16 mouse cellular contexts compared by ENCODE assay signal in the genomic region with DNA sequence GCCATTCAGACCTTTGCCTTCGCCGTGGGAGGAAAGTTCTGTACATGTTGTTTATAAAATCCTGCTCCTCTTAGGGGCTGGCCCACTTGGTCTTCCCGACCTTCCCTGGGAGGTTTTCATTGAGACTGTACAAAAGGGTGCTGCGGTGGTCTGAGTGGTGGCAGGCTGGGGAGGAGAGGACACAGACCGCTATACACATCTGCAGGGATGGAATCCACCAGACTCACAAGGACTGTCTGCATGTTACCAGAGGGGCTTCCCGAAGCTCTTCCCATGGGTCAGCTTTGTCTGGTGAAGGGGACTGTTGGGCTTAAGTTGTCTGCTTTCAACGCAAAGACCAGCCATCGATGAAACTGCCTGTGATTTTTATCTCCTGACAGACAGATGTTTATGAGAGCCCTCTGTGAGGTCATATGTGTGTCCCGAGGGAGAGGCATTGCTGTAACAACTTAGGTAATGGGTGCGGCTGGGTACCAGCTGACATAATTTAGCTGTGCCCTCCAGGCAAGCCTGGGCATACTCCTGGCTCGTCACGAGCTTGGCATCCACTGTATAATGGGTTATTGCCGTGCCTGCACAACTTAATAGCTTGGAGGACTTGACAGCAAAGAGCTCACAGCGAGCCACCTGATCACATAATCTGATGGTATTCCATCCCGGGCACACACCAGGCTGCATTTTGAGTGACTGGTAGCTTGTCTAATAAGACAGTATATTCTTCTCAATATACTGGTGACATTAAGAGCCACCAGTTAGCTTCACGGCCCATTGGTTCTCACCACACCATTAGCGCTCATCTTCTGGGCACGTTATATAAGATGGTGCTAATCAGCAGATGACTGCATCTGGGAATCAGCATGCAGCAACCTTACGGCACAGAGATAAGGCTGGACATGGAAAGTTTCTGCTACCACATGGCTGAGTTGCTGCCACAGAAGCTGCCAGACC.
DNase-seq lines count a peak whose midpoint lies in the region; ATAC-seq and TF ChIP-seq lines count a peak whose summit lies in the region.
"Had no signal": no experiment of that assay in that cellular context is flagged by ENCODE, and none has a peak within 500 bp of the region (broad histone marks: within the 10 kb centered on the region; RNA-seq: fewer than 3 reads in every experiment).

No protein-coding gene starts in this region.

- no peaks in the 10 kb centered on the region for H3K9me3 ChIP-seq in hindbrain, embryonic 13.5 days
- no peaks in the 10 kb centered on the region for H3K9me3 ChIP-seq in kidney, embryonic 14.5 days (ENCODE audit: control insufficient read depth, low read length)
- no peaks in the 10 kb centered on the region for H3K9me3 ChIP-seq in neural tube, embryonic 13.5 days
- H3K9me3 ChIP-seq: intestine, embryonic 15.5 days; limb, embryonic 13.5 days; stomach, embryonic 15.5 days had no signal

- H3K79me2 ChIP-seq in heart, adult 2 months (replicated peaks; ENCODE audit: control insufficient read depth, insufficient read depth, low read length), result no peaks in the 10 kb centered on the region

- H3K9ac ChIP-seq in hindbrain, embryonic 13.5 days, result no peak overlapping the region
- H3K9ac ChIP-seq in kidney, embryonic 14.5 days (ENCODE audit: low read depth, low read length), result no peak overlapping the region
- no peak overlapping the region for H3K9ac ChIP-seq in neural tube, embryonic 13.5 days
- H3K9ac ChIP-seq in heart, adult 2 months (ENCODE audit: low read depth, low read length), result no peak overlapping the region
- H3K9ac ChIP-seq: intestine, embryonic 15.5 days; limb, embryonic 13.5 days; stomach, embryonic 15.5 days had no signal

- H3K27me3 ChIP-seq in hindbrain, embryonic 13.5 days, result no peaks in the 10 kb centered on the region
- no peaks in the 10 kb centered on the region for H3K27me3 ChIP-seq in kidney, embryonic 14.5 days (ENCODE audit: control insufficient read depth, insufficient read depth, low read length)
- H3K27me3 ChIP-seq in neural tube, embryonic 13.5 days, result no peaks in the 10 kb centered on the region
- H3K27me3 ChIP-seq in heart, adult 2 months (ENCODE audit: control insufficient read depth, insufficient read depth, low read length), result no peaks in the 10 kb centered on the region
- H3K27me3 ChIP-seq: intestine, embryonic 15.5 days; limb, embryonic 13.5 days; stomach, embryonic 15.5 days had no signal

- 71% methylated on average over 19 of the region's 19 CpGs for WGBS in hindbrain, embryonic 13.5 days
- 64% methylated on average over 19 of the region's 19 CpGs for WGBS in kidney, embryonic 14.5 days
- 63% methylated on average over 19 of the region's 19 CpGs for WGBS in neural tube, embryonic 13.5 days
- 77% methylated on average over 19 of the region's 19 CpGs for WGBS in heart, adult 2 months

- no peaks in the 10 kb centered on the region for H3K36me3 ChIP-seq in hindbrain, embryonic 13.5 days
- no peaks in the 10 kb centered on the region for H3K36me3 ChIP-seq in kidney, embryonic 14.5 days (ENCODE audit: control insufficient read depth, insufficient read depth, low read length)
- no peaks in the 10 kb centered on the region for H3K36me3 ChIP-seq in neural tube, embryonic 13.5 days
- H3K36me3 ChIP-seq in heart, adult 2 months (ENCODE audit: control insufficient read depth, insufficient read depth, low read length), result no peaks in the 10 kb centered on the region
- H3K36me3 ChIP-seq: intestine, embryonic 15.5 days; limb, embryonic 13.5 days; stomach, embryonic 15.5 days had no signal

- ATAC-seq in hindbrain, embryonic 13.5 days (ENCODE audit: low FRiP score), result peak; percentile 78
- ATAC-seq in kidney, embryonic 14.5 days (ENCODE audit: low FRiP score, low TSS enrichment), result peak; percentile 62; the same call in 1 of the 2 replicates
- ATAC-seq in neural tube, embryonic 13.5 days (ENCODE audit: low read depth), result peak; percentile 89
- ATAC-seq: intestine, embryonic 15.5 days had no signal

- peak; percentile 86 for DNase-seq in kidney, adult 11 months
- no peak for DNase-seq in kidney, postnatal 4 days
- DNase-seq in heart, adult 2 months, result no peak
- no peak for DNase-seq in lung, postnatal 36 days
- DNase-seq: adrenal gland, postnatal 14 days; cerebellum, adult 11 months; lung, adult 18-20 months; right cerebral cortex, postnatal 4 days; thymus, postnatal 36 days had no signal

- intact Hi-C loops in heart, adult 2 months (cut with DNase I), result no loop called here

- H3K4me3 ChIP-seq in hindbrain, embryonic 13.5 days, result no peak overlapping the region
- no peak overlapping the region for H3K4me3 ChIP-seq in kidney, embryonic 14.5 days (ENCODE audit: low read length)
- no peak overlapping the region for H3K4me3 ChIP-seq in neural tube, embryonic 13.5 days
- no peak overlapping the region for H3K4me3 ChIP-seq in heart, adult 2 months
- H3K4me3 ChIP-seq: erythroblast, embryonic 14.5 days; intestine, embryonic 15.5 days; limb, embryonic 13.5 days; stomach, embryonic 15.5 days had no signal

- no peak for TF ChIP-seq CTCF in heart, adult 2 months (IDR thresholded peaks at IDR 0.05)

- 0 out of 2 replicates have a peak, but pooled peaks cover 6% of the 10 kb centered on the region for H3K4me1 ChIP-seq in hindbrain, embryonic 13.5 days (replicated peaks)
- no peaks in the 10 kb centered on the region for H3K4me1 ChIP-seq in kidney, embryonic 14.5 days (ENCODE audit: control insufficient read depth, insufficient read depth, low read length)
- peaks cover 9% of the 10 kb centered on the region for H3K4me1 ChIP-seq in neural tube, embryonic 13.5 days (replicated peaks)
- no peaks in the 10 kb centered on the region for H3K4me1 ChIP-seq in heart, adult 2 months (ENCODE audit: control insufficient read depth, insufficient read depth, low read length)
- H3K4me1 ChIP-seq: intestine, embryonic 15.5 days; limb, embryonic 13.5 days; stomach, embryonic 15.5 days had no signal

- no peak overlapping the region for H3K27ac ChIP-seq in hindbrain, embryonic 13.5 days
- H3K27ac ChIP-seq in kidney, embryonic 14.5 days (ENCODE audit: low read depth, low read length), result no peak overlapping the region
- H3K27ac ChIP-seq in neural tube, embryonic 13.5 days (replicated peaks), result no peak overlapping the region
- H3K27ac ChIP-seq in heart, adult 2 months, result no peak overlapping the region
- H3K27ac ChIP-seq: intestine, embryonic 15.5 days; limb, embryonic 13.5 days; stomach, embryonic 15.5 days had no signal

- TF ChIP-seq EP300 in heart, adult 2 months (IDR thresholded peaks at IDR 0.05; ENCODE audit: insufficient read depth, low read depth, low read length), result no peak

- H3K4me2 ChIP-seq in hindbrain, embryonic 13.5 days, result no peak overlapping the region
- no peak overlapping the region for H3K4me2 ChIP-seq in kidney, embryonic 14.5 days (replicated peaks; ENCODE audit: low read depth, low read length)
- H3K4me2 ChIP-seq in neural tube, embryonic 13.5 days, result no peak overlapping the region
- H3K4me2 ChIP-seq: intestine, embryonic 15.5 days; limb, embryonic 13.5 days; stomach, embryonic 15.5 days had no signal

- TF ChIP-seq POLR2A in heart, adult 2 months (IDR thresholded peaks at IDR 0.05; ENCODE audit: insufficient read depth, low read depth, low read length), result no peak
